ENCODE assay signal across 15 mouse cellular contexts in the genomic region with DNA sequence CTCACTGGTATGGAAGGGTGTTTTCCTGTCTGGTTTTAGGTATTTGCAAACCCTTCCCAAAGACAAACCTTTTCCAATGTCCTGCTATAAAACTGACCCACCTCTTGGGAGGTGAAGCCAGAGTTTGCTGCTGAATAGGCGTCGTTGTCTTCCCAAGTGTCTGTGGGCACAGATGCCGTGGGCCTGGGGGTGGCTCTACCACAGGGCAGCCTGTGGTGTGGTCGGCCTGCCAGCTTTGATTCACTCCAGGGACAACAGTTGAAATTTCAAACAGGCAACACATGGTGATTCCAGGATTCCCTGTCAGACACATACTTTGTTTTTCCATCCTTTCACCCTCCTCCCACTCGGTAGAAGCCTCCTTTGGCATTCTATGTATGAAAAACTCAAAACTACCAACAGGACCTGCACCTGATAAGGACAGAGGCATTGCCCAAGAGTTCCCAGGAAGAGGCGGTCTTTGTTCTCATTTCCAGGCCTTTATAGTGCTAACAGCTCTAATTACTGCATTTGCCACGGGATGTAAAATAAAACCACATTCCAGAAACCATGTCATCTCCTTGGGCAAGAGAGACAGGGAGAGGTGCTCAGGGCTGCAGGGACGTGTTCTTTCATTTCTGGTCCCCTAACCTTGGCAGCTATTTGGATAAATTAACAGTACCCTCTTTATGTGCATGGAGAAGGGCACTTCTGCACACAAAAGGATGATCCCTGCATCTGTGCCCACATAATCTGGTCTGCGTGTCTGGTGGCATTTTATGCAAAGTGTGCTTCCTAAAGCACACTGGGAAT. TPM values are rescaled to one million over a fixed set of nuclear protein-coding genes. Genes with fewer than 3 reads are reported as not detected.
DNase-seq lines count a peak whose midpoint lies in the region; ATAC-seq lines count a peak whose summit lies in the region.
"Had no signal": no experiment of that assay in that cellular context is flagged by ENCODE, and none has a peak within 500 bp of the region (broad histone marks: within the 10 kb centered on the region; RNA-seq: fewer than 3 reads in every experiment).

No protein-coding gene starts in this region.

- H3K9me3 ChIP-seq in limb, embryonic 15.5 days, result no peaks in the 10 kb centered on the region
- H3K9me3 ChIP-seq in limb, embryonic 10.5 days (replicated peaks), result no peaks in the 10 kb centered on the region
- no peaks in the 10 kb centered on the region for H3K9me3 ChIP-seq in forebrain, embryonic 14.5 days (replicated peaks; ENCODE audit: control insufficient read depth, low read length)
- H3K9me3 ChIP-seq in neural tube, embryonic 13.5 days, result no peaks in the 10 kb centered on the region

- ATAC-seq in frontal cortex, adult (ENCODE audit: low TSS enrichment), result peak; percentile 64
- ATAC-seq in limb, embryonic 15.5 days (ENCODE audit: insufficient number of reproducible peaks, low FRiP score, low TSS enrichment, low read depth), result no peak
- ATAC-seq in forebrain, embryonic 14.5 days, result peak; percentile 37; the same call in 1 of the 2 replicates
- peak; percentile 28; the same call in 1 of the 2 replicates for ATAC-seq in neural tube, embryonic 13.5 days (ENCODE audit: low read depth)
- no peak for ATAC-seq in granulocyte monocyte progenitor cell, adult 5-6 weeks (replicated peaks; ENCODE audit: poor library complexity, severe bottlenecking)
- ATAC-seq: Patski had no signal

- H3K4me2 ChIP-seq in limb, embryonic 15.5 days, result no peak overlapping the region
- H3K4me2 ChIP-seq in forebrain, embryonic 14.5 days (ENCODE audit: low read length), result no peak overlapping the region
- no peak overlapping the region for H3K4me2 ChIP-seq in neural tube, embryonic 13.5 days

- peak overlapping the region; percentile 44 for H3K27ac ChIP-seq in limb, embryonic 15.5 days
- H3K27ac ChIP-seq in limb, embryonic 10.5 days, result no peak overlapping the region
- peak overlapping the region; percentile 52; the same call in 1 of the 2 replicates for H3K27ac ChIP-seq in forebrain, embryonic 14.5 days (ENCODE audit: low read depth, low read length)
- peak overlapping the region; percentile 81 for H3K27ac ChIP-seq in neural tube, embryonic 13.5 days (replicated peaks)

- no peaks in the 10 kb centered on the region for H3K27me3 ChIP-seq in limb, embryonic 15.5 days
- H3K27me3 ChIP-seq in limb, embryonic 10.5 days (ENCODE audit: low read depth, poor library complexity, severe bottlenecking), result no peaks in the 10 kb centered on the region
- H3K27me3 ChIP-seq in forebrain, embryonic 14.5 days (replicated peaks; ENCODE audit: control insufficient read depth, insufficient read depth, low read length), result no peaks in the 10 kb centered on the region
- no peaks in the 10 kb centered on the region for H3K27me3 ChIP-seq in neural tube, embryonic 13.5 days
- H3K27me3 ChIP-seq: Patski had no signal

- no peak overlapping the region for H3K9ac ChIP-seq in limb, embryonic 15.5 days
- no peak overlapping the region; the same call in 1 of the 2 replicates for H3K9ac ChIP-seq in forebrain, embryonic 14.5 days (ENCODE audit: low read length)
- H3K9ac ChIP-seq in neural tube, embryonic 13.5 days, result peak overlapping the region; percentile 42

- 39% methylated on average over 9 of the region's 9 CpGs for WGBS in limb, embryonic 15.5 days
- WGBS in limb, embryonic 10.5 days, result 56% methylated on average over 9 of the region's 9 CpGs
- 45% methylated on average over 9 of the region's 9 CpGs for WGBS in forebrain, embryonic 14.5 days
- 21% methylated on average over 9 of the region's 9 CpGs for WGBS in neural tube, embryonic 13.5 days

- no peaks in the 10 kb centered on the region for H3K36me3 ChIP-seq in limb, embryonic 15.5 days
- no peaks in the 10 kb centered on the region for H3K36me3 ChIP-seq in limb, embryonic 10.5 days
- H3K36me3 ChIP-seq in forebrain, embryonic 14.5 days (ENCODE audit: control insufficient read depth, insufficient read depth, low read length), result no peaks in the 10 kb centered on the region
- no peaks in the 10 kb centered on the region for H3K36me3 ChIP-seq in neural tube, embryonic 13.5 days

- H3K4me1 ChIP-seq in limb, embryonic 15.5 days, result peaks cover 17% of the 10 kb centered on the region
- peaks cover 9% of the 10 kb centered on the region for H3K4me1 ChIP-seq in limb, embryonic 10.5 days
- peaks cover 9% of the 10 kb centered on the region; the same call in 1 of the 2 replicates for H3K4me1 ChIP-seq in forebrain, embryonic 14.5 days (ENCODE audit: control insufficient read depth, insufficient read depth, low read length)
- H3K4me1 ChIP-seq in neural tube, embryonic 13.5 days (replicated peaks), result peaks cover 20% of the 10 kb centered on the region

- H3K4me3 ChIP-seq in limb, embryonic 15.5 days, result no peak overlapping the region
- no peak overlapping the region for H3K4me3 ChIP-seq in limb, embryonic 10.5 days
- H3K4me3 ChIP-seq in forebrain, embryonic 14.5 days (ENCODE audit: low read depth, low read length), result no peak overlapping the region
- H3K4me3 ChIP-seq in neural tube, embryonic 13.5 days, result no peak overlapping the region

- no peak for DNase-seq in frontal cortex, postnatal 10 days (ENCODE audit: low spot score in 2 of 2)
- no peak for DNase-seq in limb, embryonic 10.5 days (ENCODE audit: low spot score)
- DNase-seq in forebrain, embryonic 14.5 days (ENCODE audit: low spot score), result peak; percentile 16
- no peak for DNase-seq in lung, postnatal 36 days
- DNase-seq: adrenal gland, postnatal 14 days; cerebellum, adult 18-20 months; gastrocnemius, postnatal 25 days; layer of hippocampus, adult 9-11 months; lung, postnatal 4 days; thymus, postnatal 14 days had no signal

RNA-seq across cellular contexts. Expression of gene Kremen1, which starts 10.1 kb away (rescaled TPM):
- polyA plus RNA-seq in limb, embryonic 15.5 days (2015; fragmentation: Nextera tagmentation; extraction: Ambion mirVana), result 37.6 and 42.9 TPM in 2 replicates
- 16.8 and 17.8 TPM in 2 replicates for polyA plus RNA-seq in limb, embryonic 10.5 days (2016; fragmentation: Nextera tagmentation; extraction: Ambion mirVana)
- 2.6 and 3.3 TPM in 2 replicates for polyA plus RNA-seq in forebrain, embryonic 14.5 days (2014; fragmentation: Nextera tagmentation; extraction: Ambion mirVana)
- polyA plus RNA-seq in neural tube, embryonic 13.5 days (2015; fragmentation: Nextera tagmentation; extraction: Ambion mirVana), result 7.7 and 8.5 TPM in 2 replicates
- total RNA-seq in granulocyte monocyte progenitor cell, adult 5-6 weeks (2014; fragmentation: Nextera tagmentation), result 4.1 and 6.8 TPM in 2 replicates
- 1.9 and 2.1 TPM in 2 replicates for total RNA-seq in granulocyte monocyte progenitor cell, adult 5-6 weeks (2017)

Comparison
In these comparisons a context has a peak if more than half of its experiments do, and no peak if none do; other contexts are left out.
1. ATAC-seq: peak in frontal cortex, adult (single experiment), forebrain, embryonic 14.5 days (single experiment) and neural tube, embryonic 13.5 days (single experiment); none in limb, embryonic 15.5 days (single experiment) and granulocyte monocyte progenitor cell, adult 5-6 weeks (single experiment).